Mouse (Mus musculus) urinary bladder, adult 18-20 months (tissue): ENCODE results near the gene Mrpl4.

Experiments
- DNase-seq, 2 experiments: peaks; one replicate each; pipeline ENCODE4 v3.0.0; 2022; ENCODE audit warnings: low spot score in 2 of 2, mixed read lengths in 2 of 2

Mrpl4 gene

GRCm38 (mm10) chr9:21002627-21003551 lies at the start of gene Mrpl4:
Gene Mrpl4 (plus strand): TSS chr9:21002738.
- peak; percentile 74 to 79 for DNase-seq

- DNase-seq = no peak
Measured at GRCm38 (mm10) chr9:20956989-20957388, 45.5 kb upstream of the Mrpl4 start.

- DNase-seq = no peak
Measured at GRCm38 (mm10) chr9:20959430-20959938, 43.1 kb upstream of the Mrpl4 start, which contains the start of gene Dnmt1. Gene Dnmt1 (minus strand): TSS chr9:20959888.

- DNase-seq = no peak
Measured at GRCm38 (mm10) chr9:20961557-20961956, 41.0 kb upstream of the Mrpl4 start.

GRCm38 (mm10) chr9:20965606-20966005 lies 36.9 kb upstream of the Mrpl4 start:
- DNase-seq = no peak

- DNase-seq = no peak
Measured at GRCm38 (mm10) chr9:20966008-20966407, 36.5 kb upstream of the Mrpl4 start.

GRCm38 (mm10) chr9:20966747-20967146 lies 35.8 kb upstream of the Mrpl4 start:
- no peak for DNase-seq

GRCm38 (mm10) chr9:20971751-20972140 lies 30.8 kb upstream of the Mrpl4 start:
- DNase-seq = peak in 1 of 2 experiments; percentile 41

- peak; percentile 36 to 59 for DNase-seq
Measured at GRCm38 (mm10) chr9:20972141-20972992, 30.2 kb upstream of the Mrpl4 start.

GRCm38 (mm10) chr9:20973001-20973681 lies 29.4 kb upstream of the Mrpl4 start:
- DNase-seq = no peak

- no peak for DNase-seq
Measured at GRCm38 (mm10) chr9:20973682-20974075, 28.9 kb upstream of the Mrpl4 start.

- no peak for DNase-seq
Measured at GRCm38 (mm10) chr9:20975431-20976215, 26.9 kb upstream of the Mrpl4 start.

- peak; percentile 70 to 75 for DNase-seq
Measured at GRCm38 (mm10) chr9:20976216-20976960, 26.1 kb upstream of the Mrpl4 start, which contains the start of gene S1pr2. Gene S1pr2 (minus strand): TSS chr9:20976781.

- DNase-seq = no peak
Measured at GRCm38 (mm10) chr9:20976961-20977689, 25.4 kb upstream of the Mrpl4 start.

GRCm38 (mm10) chr9:20978409-20979095 lies 24.0 kb upstream of the Mrpl4 start:
- no peak for DNase-seq

- no peak for DNase-seq
Measured at GRCm38 (mm10) chr9:20979181-20979580, 23.4 kb upstream of the Mrpl4 start.

GRCm38 (mm10) chr9:20979769-20980168 lies 22.8 kb upstream of the Mrpl4 start:
- DNase-seq = no peak

GRCm38 (mm10) chr9:20982171-20982570 lies 20.4 kb upstream of the Mrpl4 start:
- DNase-seq = no peak

- no peak for DNase-seq
Measured at GRCm38 (mm10) chr9:20983169-20983568, 19.4 kb upstream of the Mrpl4 start.
